Mouse (Mus musculus): ENCODE measurements at regions not wholly inside any gene's neighbourhood (a gene's known extent, or its start where the extent isn't known, plus 50 kb on each side); places are given as distances from the start of the nearest gene placed in this dataset.

DNA sequence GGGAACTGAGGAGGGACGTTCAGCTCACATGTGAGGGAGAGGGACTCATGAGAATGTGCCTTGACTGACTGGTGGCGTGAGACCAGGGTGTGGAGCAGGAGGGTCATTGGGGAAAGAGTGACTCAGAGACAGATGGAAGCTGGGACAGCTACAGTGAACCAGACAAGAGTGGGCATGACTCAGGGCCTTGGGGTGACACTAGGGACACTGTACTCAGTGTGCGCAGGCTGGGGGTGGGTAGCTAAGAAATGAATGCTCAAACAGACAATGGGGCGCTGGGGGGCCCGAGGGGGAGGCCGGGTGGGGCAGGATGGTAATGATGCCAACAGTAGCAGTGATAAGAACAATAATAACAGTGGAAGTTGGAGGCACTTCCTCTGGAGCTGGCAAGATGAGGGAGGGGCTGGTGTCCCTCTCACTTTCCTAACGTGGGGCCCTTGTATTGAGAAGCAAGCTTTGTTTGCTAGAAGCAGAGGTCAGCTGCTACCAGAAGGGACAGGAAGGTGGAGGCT is 374.0 kb downstream of the Dhx35 start:
- no peak overlapping the region for H3K4me3 ChIP-seq (ENCODE audit: insufficient read depth, low read depth, low read length)
- peaks cover 2% of the 10 kb centered on the region for H3K4me1 ChIP-seq (ENCODE audit: control insufficient read depth, insufficient read depth, insufficient read length, low read length)
- no peak overlapping the region for H3K27ac ChIP-seq (replicated peaks; ENCODE audit: low read depth, low read length)

DNA sequence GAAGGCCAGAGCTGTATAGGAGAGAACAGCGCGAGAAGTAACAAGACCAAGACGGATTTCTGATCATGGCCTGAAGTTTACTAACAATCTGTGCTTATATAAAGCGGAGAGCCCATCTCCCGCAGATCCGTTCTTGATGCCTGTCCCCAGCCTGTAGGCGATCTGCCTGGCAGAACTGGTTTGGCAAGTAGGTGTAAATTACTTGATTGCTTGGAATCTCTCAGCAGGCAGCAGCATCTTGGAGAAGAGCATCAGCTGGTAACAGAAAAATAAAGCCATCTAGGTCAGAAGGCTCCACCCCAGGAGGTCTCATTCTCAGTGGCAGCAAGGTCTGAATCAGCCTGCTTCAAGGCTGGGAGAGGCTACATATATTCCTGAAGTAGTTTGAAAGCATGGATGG is 401.5 kb downstream of the Dhx35 start:
- no peak overlapping the region for H3K4me3 ChIP-seq (ENCODE audit: insufficient read depth, low read depth, low read length)
- H3K27ac ChIP-seq (replicated peaks; ENCODE audit: low read depth, low read length) = no peak overlapping the region
- H3K4me1 ChIP-seq (ENCODE audit: control insufficient read depth, insufficient read depth, insufficient read length, low read length) = no peaks in the 10 kb centered on the region

DNA sequence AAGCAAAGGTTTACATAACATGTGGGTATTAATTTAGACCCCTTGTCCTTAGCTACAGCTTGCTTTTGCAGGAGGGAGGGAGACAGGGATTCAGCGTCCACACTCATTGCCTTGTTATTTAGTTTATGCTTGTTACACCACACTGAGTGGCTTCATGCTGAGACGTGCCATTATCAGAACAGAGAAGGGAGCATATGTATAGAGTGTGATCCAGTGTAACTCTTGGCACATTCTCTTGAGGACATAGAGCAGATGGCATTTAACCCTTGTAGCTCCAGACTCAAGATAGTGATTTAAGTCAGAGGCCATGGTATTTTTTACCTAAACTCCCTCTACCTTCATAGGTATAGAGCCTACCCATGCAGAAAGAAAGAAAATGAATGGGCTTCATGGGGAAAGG is 437.7 kb downstream of the Dhx35 start:
- H3K4me1 ChIP-seq (ENCODE audit: control insufficient read depth, insufficient read depth, insufficient read length, low read length) = no peaks in the 10 kb centered on the region
- no peak overlapping the region for H3K4me3 ChIP-seq (ENCODE audit: insufficient read depth, low read depth, low read length)
- H3K27ac ChIP-seq (replicated peaks; ENCODE audit: low read depth, low read length) = no peak overlapping the region

DNA sequence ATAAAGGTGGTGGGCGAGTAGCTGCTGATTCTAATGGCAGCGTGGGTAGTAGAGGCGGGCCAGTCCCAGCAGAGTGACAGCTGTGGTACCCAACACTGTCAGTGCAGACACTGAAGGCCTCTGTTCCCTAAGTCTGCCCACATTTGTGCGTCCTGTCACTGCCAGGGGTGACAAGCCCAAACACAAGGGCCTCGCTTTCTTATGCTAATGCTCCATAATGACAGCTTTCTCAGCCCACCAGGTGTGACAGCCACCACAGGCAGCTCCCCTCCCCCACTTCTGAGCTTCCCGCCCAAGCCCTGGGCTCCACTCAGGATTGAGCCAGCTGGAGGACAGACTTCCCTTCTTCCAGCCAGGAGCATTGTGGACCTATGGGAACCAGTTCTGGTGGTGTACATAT is 440.4 kb downstream of the Dhx35 start:
- no peak overlapping the region for H3K4me3 ChIP-seq (ENCODE audit: insufficient read depth, low read depth, low read length)
- no peak overlapping the region for H3K27ac ChIP-seq (replicated peaks; ENCODE audit: low read depth, low read length)

DNA sequence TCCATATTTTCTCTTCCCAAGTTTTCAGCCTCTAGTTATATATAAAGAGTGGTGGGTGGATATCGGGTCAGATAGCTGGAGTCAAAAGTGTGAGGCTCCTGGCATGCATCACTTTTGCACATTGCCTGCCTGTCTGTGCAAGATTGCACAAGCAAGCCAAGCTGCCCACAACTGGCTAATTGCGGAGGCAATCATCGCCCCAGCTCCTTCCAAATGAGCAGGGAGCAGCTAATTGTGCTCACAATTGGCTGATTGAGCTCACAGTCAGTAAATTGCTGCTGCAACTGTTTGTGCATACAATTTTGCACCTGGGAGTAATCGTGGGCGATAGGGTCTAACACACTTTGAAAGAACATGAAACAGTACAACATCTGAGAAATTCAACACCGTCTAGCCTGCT is 455.5 kb downstream of the Dhx35 start:
- Histone ChIP-seq H3K4me1 (ENCODE audit: control insufficient read depth, insufficient read depth, insufficient read length, low read length) (no peaks in the 10 kb centered on the region), H3K4me3 (ENCODE audit: insufficient read depth, low read depth, low read length) (no peak overlapping the region), H3K27ac (replicated peaks; ENCODE audit: low read depth, low read length) (no peak overlapping the region)

More for the DNA sequence above, 440.4 kb downstream of the Dhx35 start:
- no peaks in the 10 kb centered on the region for H3K4me1 ChIP-seq (ENCODE audit: control insufficient read depth, insufficient read depth, insufficient read length, low read length)

DNA sequence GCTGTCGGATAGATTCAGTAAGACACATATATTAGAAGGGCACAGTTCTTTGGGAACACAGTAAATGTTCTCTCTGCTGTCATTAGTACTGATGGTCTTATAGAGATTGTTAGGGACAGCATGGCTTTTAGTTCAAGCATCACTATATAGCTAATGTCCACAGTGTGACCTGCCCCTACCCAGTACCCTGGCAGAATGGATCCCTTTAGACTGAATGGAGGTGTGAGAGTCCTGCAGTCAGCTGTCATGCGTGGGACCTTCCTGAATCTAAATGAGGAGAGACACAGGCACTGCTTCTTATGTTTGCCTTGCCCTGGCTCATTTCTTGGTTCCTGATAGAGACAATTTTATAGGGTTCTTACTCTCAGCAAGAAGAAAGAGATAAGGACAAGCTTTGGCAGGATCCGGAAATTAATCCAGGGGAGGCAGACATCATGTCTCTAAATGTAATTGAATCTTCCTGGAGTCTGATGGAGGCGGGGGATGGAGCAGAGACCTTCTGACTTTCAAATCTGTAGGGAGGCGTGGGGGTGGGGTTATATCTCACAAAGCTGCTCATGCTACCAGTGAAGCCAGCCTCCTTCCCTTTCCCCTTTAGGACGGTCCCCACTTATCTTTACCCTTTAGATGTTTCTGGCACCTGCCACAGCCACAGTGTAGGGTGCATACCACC is 456.5 kb downstream of the Dhx35 start:
- H3K4me1 ChIP-seq (ENCODE audit: control insufficient read depth, insufficient read depth, insufficient read length, low read length) = no peaks in the 10 kb centered on the region
- H3K4me3 ChIP-seq (ENCODE audit: insufficient read depth, low read depth, low read length) = no peak overlapping the region
- H3K27ac ChIP-seq (replicated peaks; ENCODE audit: low read depth, low read length) = no peak overlapping the region

DNA sequence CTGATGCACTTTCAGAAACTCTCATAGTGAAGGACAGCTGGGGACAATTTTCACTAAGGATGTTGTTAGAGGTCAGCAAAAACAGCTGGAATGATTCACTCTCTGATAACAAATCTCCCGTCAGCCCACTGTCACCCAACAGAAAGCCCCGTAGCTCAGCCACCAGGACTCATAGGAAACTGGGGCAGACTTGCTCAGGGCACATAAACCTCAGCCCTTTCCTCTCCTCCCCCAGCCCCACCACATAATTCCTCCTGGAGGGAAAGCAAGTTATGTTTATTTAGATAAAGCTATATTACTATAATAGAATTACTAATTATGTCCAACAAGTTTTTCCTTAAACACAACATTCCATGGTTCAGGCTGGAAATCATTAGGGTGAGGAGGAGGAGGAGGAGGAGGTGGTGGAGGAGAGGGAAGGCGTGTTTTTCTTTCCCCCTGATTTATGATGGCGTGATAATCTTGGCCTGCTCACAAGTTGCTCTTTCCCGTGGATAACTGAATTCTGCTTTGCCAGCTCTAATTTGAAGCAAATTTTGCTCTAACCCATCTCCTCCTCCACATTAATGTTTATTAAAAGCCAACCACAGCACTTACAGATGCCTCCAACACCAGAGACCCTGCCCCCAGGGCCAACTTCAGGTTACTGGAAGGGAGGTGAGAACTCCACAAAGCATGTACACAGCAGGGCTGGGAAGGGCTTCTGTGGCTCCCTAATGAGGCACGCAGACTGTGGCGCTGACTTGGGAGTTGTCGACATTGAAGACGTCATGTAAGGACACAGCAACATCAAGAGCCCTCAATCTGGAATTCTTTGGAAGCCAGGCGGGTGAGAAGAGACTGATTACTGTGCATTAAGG is 475.8 kb downstream of the Dhx35 start:
- H3K4me3 ChIP-seq (ENCODE audit: insufficient read depth, low read depth, low read length) = no peak overlapping the region
- H3K27ac ChIP-seq (replicated peaks; ENCODE audit: low read depth, low read length) = no peak overlapping the region
- H3K4me1 ChIP-seq (ENCODE audit: control insufficient read depth, insufficient read depth, insufficient read length, low read length) = no peaks in the 10 kb centered on the region

DNA sequence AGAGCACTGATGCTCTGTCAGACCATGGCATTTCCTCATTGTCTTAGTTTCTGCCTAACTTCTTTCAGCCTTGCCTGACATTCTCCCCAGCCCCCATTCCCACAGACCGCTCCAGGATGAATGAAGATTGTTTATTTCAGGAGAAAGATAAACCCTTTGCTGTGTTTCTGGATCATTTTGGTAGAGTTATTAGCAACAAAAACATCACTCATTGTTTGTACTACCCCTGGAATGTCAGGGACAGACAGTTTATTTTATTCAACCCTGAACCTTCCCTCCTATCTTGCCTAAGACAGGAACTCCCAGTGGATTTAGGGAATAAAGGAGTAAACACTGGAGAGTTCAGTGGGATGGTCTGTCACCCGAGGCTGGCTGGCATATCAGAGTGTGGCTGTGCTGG is 484.3 kb downstream of the Dhx35 start:
- Histone ChIP-seq H3K27ac (replicated peaks; ENCODE audit: low read depth, low read length) (no peak overlapping the region), H3K4me3 (ENCODE audit: insufficient read depth, low read depth, low read length) (no peak overlapping the region), H3K4me1 (ENCODE audit: control insufficient read depth, insufficient read depth, insufficient read length, low read length) (no peaks in the 10 kb centered on the region)

DNA sequence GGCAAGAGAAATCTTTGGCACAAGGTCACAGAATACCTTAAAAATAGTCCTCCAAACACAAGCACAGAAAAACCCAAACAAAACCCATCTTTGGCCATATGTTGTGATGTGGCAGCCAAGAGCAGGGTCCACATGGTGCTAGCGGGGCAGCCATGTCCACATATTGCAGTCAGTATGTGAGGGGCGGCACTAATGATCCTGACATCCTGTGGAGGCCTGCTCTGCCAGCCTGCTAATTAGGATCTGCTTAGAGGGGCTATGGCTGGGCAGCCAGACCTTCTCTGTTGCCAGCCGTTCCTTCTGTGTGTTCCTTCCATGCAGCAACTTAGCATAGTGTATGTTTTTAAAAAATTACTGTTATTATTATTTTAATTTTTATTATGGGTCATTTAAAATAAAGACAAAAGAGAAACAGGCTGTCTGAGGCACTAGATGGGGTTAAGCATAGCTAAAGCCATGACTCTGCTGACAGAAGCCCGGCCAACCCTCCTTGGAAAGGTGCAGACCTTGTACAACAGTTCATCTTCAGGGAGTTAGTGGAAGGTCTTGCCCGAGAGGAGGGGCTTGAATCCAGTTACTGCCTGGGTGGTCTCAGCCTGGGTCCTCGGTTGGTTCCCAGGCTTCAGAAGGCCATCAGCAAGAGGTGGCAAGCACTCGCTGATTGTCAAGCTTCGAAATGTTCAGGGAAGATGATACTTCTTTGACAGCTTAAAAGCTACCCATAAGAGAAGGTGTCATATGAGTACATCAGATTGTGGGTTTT is 487.1 kb downstream of the Dhx35 start:
- H3K4me1 ChIP-seq (ENCODE audit: control insufficient read depth, insufficient read depth, insufficient read length, low read length) = no peaks in the 10 kb centered on the region
- H3K4me3 ChIP-seq (ENCODE audit: insufficient read depth, low read depth, low read length) = no peak overlapping the region
- H3K27ac ChIP-seq (replicated peaks; ENCODE audit: low read depth, low read length) = no peak overlapping the region

DNA sequence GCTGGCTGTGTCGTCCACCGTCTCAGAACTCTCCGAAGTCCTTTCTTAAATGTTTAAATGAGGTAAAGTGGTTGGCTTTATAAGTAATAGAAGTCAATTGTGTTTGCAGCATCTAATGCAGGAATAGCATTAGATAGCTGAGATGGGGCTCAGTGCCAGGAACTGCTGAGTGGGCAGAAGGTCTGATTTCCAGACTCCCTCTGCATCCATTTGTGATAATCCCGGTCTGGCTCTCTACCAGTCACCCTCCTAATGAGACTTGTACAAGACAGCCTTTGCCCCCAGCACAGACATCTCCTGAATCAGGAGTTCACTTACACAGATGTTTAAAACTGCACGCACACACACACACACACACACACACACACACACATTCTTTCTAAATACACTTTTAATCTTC is 489.5 kb downstream of the Dhx35 start:
- H3K4me3 ChIP-seq (ENCODE audit: insufficient read depth, low read depth, low read length) = no peak overlapping the region
- no peaks in the 10 kb centered on the region for H3K4me1 ChIP-seq (ENCODE audit: control insufficient read depth, insufficient read depth, insufficient read length, low read length)
- no peak overlapping the region for H3K27ac ChIP-seq (replicated peaks; ENCODE audit: low read depth, low read length)

DNA sequence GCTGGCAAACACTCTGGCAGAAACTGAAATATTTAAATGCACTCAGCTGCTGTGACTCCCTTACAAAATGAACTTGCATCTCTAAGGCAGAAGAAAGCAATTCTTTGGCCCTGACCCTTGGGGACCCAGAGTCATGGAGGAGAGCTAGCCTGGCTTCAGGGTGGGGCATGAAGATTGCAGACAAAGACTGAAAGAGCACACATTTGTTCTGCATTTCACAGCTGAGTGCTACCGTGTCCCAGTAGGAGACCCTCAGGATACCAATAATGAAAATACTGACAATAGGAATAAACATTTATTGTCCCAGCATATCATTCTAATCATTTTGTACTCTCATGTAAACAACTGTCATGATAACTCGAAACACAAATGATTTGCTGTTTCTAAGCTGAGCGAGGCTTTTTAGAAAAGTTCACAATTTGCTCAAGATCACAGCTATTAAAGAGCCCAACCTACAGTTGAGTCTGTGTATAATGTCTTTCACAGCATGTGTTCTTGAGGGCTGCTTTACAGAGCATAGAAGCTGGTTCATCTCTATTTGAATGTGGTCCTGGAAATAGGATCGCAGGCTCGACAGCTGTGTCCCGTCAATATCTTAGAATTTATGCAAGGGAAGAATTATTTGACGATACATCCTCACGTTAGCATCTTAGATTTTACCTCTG is 490.1 kb downstream of the Dhx35 start:
- no peak overlapping the region for H3K4me3 ChIP-seq (ENCODE audit: insufficient read depth, low read depth, low read length)
- no peaks in the 10 kb centered on the region for H3K4me1 ChIP-seq (ENCODE audit: control insufficient read depth, insufficient read depth, insufficient read length, low read length)
- no peak overlapping the region for H3K27ac ChIP-seq (replicated peaks; ENCODE audit: low read depth, low read length)

DNA sequence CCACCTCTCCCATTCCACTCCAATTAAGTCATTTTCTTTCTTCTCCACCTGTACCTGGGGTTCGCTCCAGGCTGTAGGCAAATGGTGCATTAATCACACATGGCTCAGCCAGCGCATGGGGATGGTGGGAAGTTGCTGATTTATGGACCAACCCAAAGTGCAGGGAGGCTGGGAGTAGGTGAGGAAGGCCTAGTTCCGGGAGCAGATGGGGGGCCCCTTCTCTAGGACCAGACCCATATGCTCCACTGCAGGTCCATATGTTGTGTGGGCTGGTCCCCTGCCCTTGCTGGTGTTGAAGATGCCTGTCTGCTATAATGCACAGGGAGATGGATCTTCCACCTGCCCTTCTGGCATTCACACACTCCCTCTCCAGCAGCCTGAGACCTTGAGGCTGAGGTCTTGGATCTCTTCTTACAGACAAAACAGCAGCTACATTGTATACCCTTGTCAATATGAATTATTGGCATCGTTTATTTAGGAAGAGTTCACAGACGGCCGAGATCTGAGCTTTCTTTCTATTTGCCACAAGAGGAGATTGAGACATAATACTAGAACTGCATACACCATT is 493.5 kb downstream of the Dhx35 start:
- H3K27ac ChIP-seq (replicated peaks; ENCODE audit: low read depth, low read length) = no peak overlapping the region
- H3K4me3 ChIP-seq (ENCODE audit: insufficient read depth, low read depth, low read length) = no peak overlapping the region
- no peaks in the 10 kb centered on the region for H3K4me1 ChIP-seq (ENCODE audit: control insufficient read depth, insufficient read depth, insufficient read length, low read length)

DNA sequence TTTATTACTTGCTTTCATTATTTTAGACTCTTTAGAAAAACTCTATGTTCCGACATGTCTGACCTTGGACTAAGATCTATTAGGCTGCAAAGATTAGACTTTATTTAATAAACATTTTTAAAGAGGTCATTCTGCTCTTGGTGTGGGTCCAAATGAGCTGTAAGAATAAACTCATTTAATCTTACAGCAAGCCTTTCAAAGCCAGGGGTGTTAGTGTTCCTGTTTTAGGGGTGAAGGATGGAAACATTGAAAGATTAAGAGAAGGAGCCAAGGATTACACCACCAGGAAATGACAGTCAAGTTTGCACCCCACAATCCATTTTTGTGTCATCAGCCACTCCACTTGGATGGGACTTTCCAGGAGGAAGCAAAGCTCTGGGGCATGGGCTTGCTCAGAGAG is 495.5 kb downstream of the Dhx35 start:
- no peak overlapping the region for H3K27ac ChIP-seq (replicated peaks; ENCODE audit: low read depth, low read length)
- no peaks in the 10 kb centered on the region for H3K4me1 ChIP-seq (ENCODE audit: control insufficient read depth, insufficient read depth, insufficient read length, low read length)
- no peak overlapping the region for H3K4me3 ChIP-seq (ENCODE audit: insufficient read depth, low read depth, low read length)

DNA sequence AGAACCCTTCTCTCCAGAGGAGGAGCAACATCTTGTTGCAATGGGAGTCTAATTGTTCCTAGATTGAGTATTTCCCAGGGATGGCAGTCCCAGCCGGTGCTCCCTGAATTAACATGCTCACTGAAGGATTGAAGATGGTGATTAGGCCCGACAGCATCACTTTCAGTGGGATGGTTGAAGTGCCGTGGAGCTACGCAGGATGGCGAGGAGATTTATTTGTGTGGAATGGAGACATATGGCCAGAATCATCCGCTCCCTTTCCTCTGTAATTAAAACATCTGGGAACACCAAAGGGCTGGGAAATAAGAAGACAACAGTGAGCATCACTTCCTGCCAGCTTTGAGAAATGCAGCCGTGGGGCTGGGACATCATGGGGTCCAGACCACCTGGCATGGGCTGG is 512.4 kb downstream of the Dhx35 start:
- Histone ChIP-seq H3K27ac (replicated peaks; ENCODE audit: low read depth, low read length) (no peak overlapping the region), H3K4me1 (ENCODE audit: control insufficient read depth, insufficient read depth, insufficient read length, low read length) (no peaks in the 10 kb centered on the region), H3K4me3 (ENCODE audit: insufficient read depth, low read depth, low read length) (no peak overlapping the region)

DNA sequence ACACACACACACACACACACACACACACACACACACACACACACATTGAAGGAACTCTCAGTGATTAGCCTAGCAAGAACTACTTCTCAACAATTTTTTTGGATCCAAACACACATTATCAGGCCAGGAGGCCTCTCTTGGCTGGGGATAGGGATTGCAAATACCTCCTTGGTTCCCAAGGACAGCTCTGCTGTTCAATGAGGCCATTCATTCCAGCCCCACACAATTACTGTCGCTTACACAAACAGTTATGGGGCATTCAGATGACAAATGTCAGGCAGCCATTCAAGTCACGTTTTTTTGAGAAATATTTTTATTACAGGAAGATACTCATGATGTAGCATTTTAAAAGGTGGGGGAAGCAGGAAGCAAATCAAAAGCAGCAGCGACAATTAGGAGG is 540.1 kb downstream of the Dhx35 start:
- Histone ChIP-seq H3K27ac (replicated peaks; ENCODE audit: low read depth, low read length) (no peak overlapping the region), H3K4me3 (ENCODE audit: insufficient read depth, low read depth, low read length) (no peak overlapping the region), H3K4me1 (ENCODE audit: control insufficient read depth, insufficient read depth, insufficient read length, low read length) (no peaks in the 10 kb centered on the region)

All from brown adipose tissue, adult 24 weeks (tissue).